Mouse (Mus musculus) kidney, postnatal 0 days (tissue): ENCODE results near the gene Lrg1. TPM values are rescaled to one million over a fixed set of nuclear protein-coding genes. Genes with fewer than 3 reads are reported as not detected.
A peak's percentile ranks its signal among the peaks of the same experiment; 100 is the strongest.

ENCODE experiments used
- ATAC-seq: fragments of 200-750 bp; cut with Nextera tagmentation; replicated peaks from 2 replicates; pipeline ENCODE4 v1.8.0; 2017; ENCODE audit warnings: low read depth, moderate number of reproducible peaks, moderate TSS enrichment, moderate library complexity; ENCODE audit not compliant: low FRiP score
- DNase-seq: peaks from one replicate; pipeline ENCODE4 v3.0.0-alpha.2; 2016; ENCODE audit warnings: low spot score
- H3K27ac ChIP-seq: fragments of 300-500 bp; sonication (generic); 2 replicates; pipeline ENCODE4 v1.5.1; 2014; ENCODE audit warnings: mild to moderate bottlenecking
- H3K27me3 ChIP-seq: fragments of 300-500 bp; sonication (generic); 2 replicates; pipeline ENCODE4 v1.6.1; 2014; ENCODE audit warnings: low read length, mixed read lengths; ENCODE audit not compliant: insufficient read depth
- H3K36me3 ChIP-seq: fragments of 300-500 bp; sonication (generic); 2 replicates; pipeline ENCODE4 v1.6.1; 2014; ENCODE audit warnings: low read length, mixed read lengths; ENCODE audit not compliant: insufficient read depth
- H3K4me1 ChIP-seq: fragments of 300-500 bp; sonication (generic); replicated peaks from 2 replicates; pipeline ENCODE4 v1.6.1; 2014; ENCODE audit warnings: antibody characterized with exemption, low read length, mixed read lengths; ENCODE audit not compliant: insufficient read depth
- H3K4me2 ChIP-seq: fragments of 300-500 bp; sonication (generic); 2 replicates; pipeline ENCODE4 v1.6.1; 2014; ENCODE audit warnings: mild to moderate bottlenecking, low read length, moderate library complexity, mixed read lengths
- H3K4me3 ChIP-seq: fragments of 300-500 bp; sonication (generic); replicated peaks from 2 replicates; pipeline ENCODE4 v1.5.1; 2014; ENCODE audit warnings: low read depth, low read length
- H3K9ac ChIP-seq: fragments of 300-500 bp; sonication (generic); 2 replicates; pipeline ENCODE4 v1.6.1; 2014; ENCODE audit warnings: low read depth, low read length
- H3K9me3 ChIP-seq: fragments of 300-500 bp; sonication (generic); replicated peaks from 2 replicates; pipeline ENCODE4 v1.6.1; 2016; ENCODE audit warnings: low read length, inconsistent platforms, mixed read lengths
- CTCF ChIP-seq: IDR thresholded peaks from 2 replicates; pipeline ENCODE4 v1.5.1; 2016; ENCODE audit warnings: antibody characterized with exemption, low read depth, mild to moderate bottlenecking, moderate library complexity
- WGBS: fragments of 180-500 bp; shearing (Covaris S2); extraction: QIAGEN DNeasy Blood & Tissue Kit; methylation state at CpG from one replicate; pipeline ENCODE4 v1.1.7; 2014; 5-methylcytosine and 5-hydroxymethylcytosine counted together
- polyA plus RNA-seq: library from polyadenylated mRNA; unstranded; fragments of >200 nt; fragmentation: Nextera tagmentation; extraction: Ambion mirVana; gene quantifications from 2 replicates; pipeline ENCODE4 v1.2.1, GENCODE M21; 2015

Gene Lrg1
- polyA plus RNA-seq, 1 experiment from 2014 or later = 1.9 TPM

DNA sequence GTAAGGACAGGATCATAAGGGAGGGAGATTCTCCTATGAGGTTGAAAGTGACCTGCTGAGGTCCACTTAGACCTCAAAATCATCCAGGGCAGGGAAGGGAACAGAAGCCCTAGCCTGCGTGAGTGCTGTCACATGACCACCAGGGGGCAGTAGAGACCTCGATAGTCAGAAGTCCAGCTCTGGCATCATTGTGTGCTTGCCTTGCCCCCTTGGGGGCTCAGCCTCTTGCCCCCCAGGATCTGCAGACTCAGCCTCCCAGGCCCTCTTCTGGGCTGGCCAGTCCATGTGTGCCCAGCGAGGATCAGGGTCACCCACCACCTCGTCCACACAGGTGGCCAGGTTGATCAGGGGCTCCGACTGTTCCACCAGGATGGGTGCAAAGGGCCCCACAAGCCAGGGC, 9.9 kb downstream of the Lrg1 start:
- Histone ChIP-seq H3K27me3 (no peaks in the 10 kb centered on the region), H3K4me2 (no peak overlapping the region), H3K9me3 (no peaks in the 10 kb centered on the region), H3K4me3 (no peak overlapping the region), H3K27ac (no peak overlapping the region), H3K9ac (no peak overlapping the region), H3K4me1 (no peaks in the 10 kb centered on the region), H3K36me3 (no peaks in the 10 kb centered on the region)
- DNase-seq (peak; percentile 79), ATAC-seq (no peak)
- 44% methylated on average over 5 of the region's 5 CpGs for WGBS
- TF ChIP-seq CTCF = peak; percentile 85

GRCm38 (mm10) chr17:56111021-56111420, 10.8 kb downstream of the Lrg1 start:
- 50% methylated on average over 1 of the region's 1 CpGs for WGBS
- Histone ChIP-seq H3K4me1 (no peaks in the 10 kb centered on the region), H3K9me3 (no peaks in the 10 kb centered on the region), H3K36me3 (no peaks in the 10 kb centered on the region), H3K27ac (no peak overlapping the region), H3K4me3 (no peak overlapping the region), H3K27me3 (no peaks in the 10 kb centered on the region), H3K9ac (no peak overlapping the region), H3K4me2 (no peak overlapping the region)
- no peak for TF ChIP-seq CTCF
- no peak for DNase-seq
- no peak for ATAC-seq

DNA sequence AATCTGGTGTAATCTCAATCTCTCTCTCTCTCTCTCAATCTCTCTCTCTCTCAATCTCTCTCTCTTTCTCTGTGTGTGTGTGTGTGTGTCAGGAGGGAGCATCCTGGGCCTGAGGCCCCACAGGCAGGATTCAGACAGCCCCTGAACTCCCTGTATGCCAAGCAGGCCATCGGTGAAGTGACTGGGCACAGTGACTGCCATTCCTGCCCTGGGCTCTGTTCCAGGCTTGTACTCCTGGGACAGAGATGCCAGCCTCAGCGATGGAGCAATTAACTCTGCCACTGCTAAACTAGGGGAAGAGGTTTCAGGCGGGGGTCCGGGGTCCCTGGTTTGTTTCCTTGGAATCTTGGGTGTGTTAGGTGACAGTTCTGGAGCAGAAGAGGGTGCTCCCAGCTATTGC, 11.2 kb downstream of the Lrg1 start:
- Histone ChIP-seq H3K4me3 (no peak overlapping the region), H3K9me3 (no peaks in the 10 kb centered on the region), H3K27ac (no peak overlapping the region), H3K9ac (no peak overlapping the region), H3K4me2 (no peak overlapping the region), H3K27me3 (no peaks in the 10 kb centered on the region), H3K36me3 (no peaks in the 10 kb centered on the region), H3K4me1 (no peaks in the 10 kb centered on the region)
- ATAC-seq = no peak
- no peak for DNase-seq
- WGBS = 78% methylated on average over 4 of the region's 4 CpGs
- no peak for TF ChIP-seq CTCF

- WGBS = 61% methylated on average over 10 of the region's 10 CpGs
- H3K9me3 ChIP-seq = no peaks in the 10 kb centered on the region
- H3K4me2 ChIP-seq = no peak within 1 kb of the TSS
- no peaks in the 10 kb centered on the region for H3K27me3 ChIP-seq
- DNase-seq = no peak
- H3K9ac ChIP-seq = no peak within 1 kb of the TSS
- no peak within 1 kb of the TSS for H3K4me3 ChIP-seq
- ATAC-seq = peak; percentile 30
- no peak within 1 kb of the TSS for H3K27ac ChIP-seq
- no peak for TF ChIP-seq CTCF
- H3K36me3 ChIP-seq = no peaks in the 10 kb centered on the region
- no peaks in the 10 kb centered on the region for H3K4me1 ChIP-seq
These were observed 12.4 kb downstream of the Lrg1 start, which contains the start of gene Plin4 for GRCm38 (mm10) chr17:56109219-56110051. TSS of gene Plin4 (minus strand) at chr17:56109803.

- no peak for ATAC-seq
- Histone ChIP-seq H3K9ac (0 out of 2 replicates have a peak overlapping the region, but pooled peaks have one; percentile 8), H3K4me2 (no peak overlapping the region), H3K4me1 (no peaks in the 10 kb centered on the region), H3K9me3 (no peaks in the 10 kb centered on the region), H3K27me3 (no peaks in the 10 kb centered on the region), H3K27ac (no peak overlapping the region), H3K36me3 (0 out of 2 replicates have a peak, but pooled peaks cover 4% of the 10 kb centered on the region), H3K4me3 (no peak overlapping the region)
- 83% methylated on average over 6 of the region's 6 CpGs for WGBS
- DNase-seq = no peak
- no peak for TF ChIP-seq CTCF
These were observed 13.3 kb downstream of the Lrg1 start for GRCm38 (mm10) chr17:56108334-56109044.

DNA sequence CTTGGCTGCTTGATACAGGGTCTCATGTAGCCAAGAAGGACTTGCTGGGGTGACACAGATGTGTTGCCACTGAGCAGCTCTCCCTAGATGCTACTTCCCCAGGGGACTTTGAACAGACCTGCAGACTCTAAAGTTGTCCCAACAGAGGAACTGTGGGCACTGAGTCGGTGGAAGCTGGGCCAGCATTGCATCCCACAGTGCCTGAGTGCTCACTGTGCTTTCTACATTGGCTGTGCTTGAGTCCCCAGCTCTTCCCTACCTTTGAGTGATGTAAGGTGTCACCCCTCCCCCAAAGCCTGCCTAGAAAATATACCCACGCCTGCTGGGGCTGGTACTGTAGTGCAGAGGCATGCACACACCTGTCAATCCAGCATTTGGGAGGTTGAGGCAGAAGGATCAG, 14.1 kb downstream of the Lrg1 start:
- H3K4me3 ChIP-seq = no peak overlapping the region
- H3K27me3 ChIP-seq = no peaks in the 10 kb centered on the region
- H3K4me2 ChIP-seq = no peak overlapping the region
- H3K9ac ChIP-seq = 0 out of 2 replicates have a peak overlapping the region, but pooled peaks have one; percentile 8
- ATAC-seq (no peak), DNase-seq (no peak)
- TF ChIP-seq CTCF = no peak
- H3K27ac ChIP-seq = no peak overlapping the region
- 76% methylated on average over 2 of the region's 2 CpGs for WGBS
- no peaks in the 10 kb centered on the region for H3K9me3 ChIP-seq
- H3K4me1 ChIP-seq = no peaks in the 10 kb centered on the region
- 0 out of 2 replicates have a peak, but pooled peaks cover 6% of the 10 kb centered on the region for H3K36me3 ChIP-seq
